Mouse (Mus musculus) G1E (cell line): ENCODE results near the gene Mtln. TPM values are rescaled to one million over a fixed set of nuclear protein-coding genes. Genes with fewer than 3 reads are reported as not detected.

Experiments
- ATAC-seq: 2 replicates; pipeline ENCODE4 v1.8.0; 2016; ENCODE audit warnings: mild to moderate bottlenecking; ENCODE audit not compliant: insufficient number of reproducible peaks, poor library complexity, low FRiP score, severe bottlenecking; ENCODE audit errors: extremely low read depth
- DNase-seq: peaks from one replicate; pipeline ENCODE4 v3.0.0; 2012; ENCODE audit warnings: low spot score
- H3K27me3 ChIP-seq: 2 replicates; pipeline ENCODE4 v1.6.1; 2012; ENCODE audit warnings: mild to moderate bottlenecking, low read length, inconsistent platforms; ENCODE audit not compliant: insufficient read depth
- H3K36me3 ChIP-seq: replicated peaks from 2 replicates; pipeline ENCODE3; 2012; ENCODE audit warnings: mild to moderate bottlenecking, inconsistent platforms
- H3K4me1 ChIP-seq: 2 replicates; pipeline ENCODE4 v1.6.1; 2012; ENCODE audit warnings: low read depth, low read length, inconsistent platforms, mixed read lengths; ENCODE audit not compliant: insufficient read depth
- H3K4me3 ChIP-seq: 2 replicates; pipeline ENCODE4 v1.5.1; 2012; ENCODE audit warnings: low read depth, mild to moderate bottlenecking, inconsistent platforms, low read length, moderate library complexity, mixed read lengths
- H3K9me3 ChIP-seq: replicated peaks from 2 replicates; pipeline ENCODE4 v1.6.1; 2012; ENCODE audit warnings: inconsistent platforms
- CTCF ChIP-seq: IDR thresholded peaks from 2 replicates; pipeline ENCODE4 v1.5.1; 2012; ENCODE audit warnings: low read depth, low read length, inconsistent platforms, mixed read lengths
- GATA1 ChIP-seq: IDR thresholded peaks from 2 replicates; pipeline ENCODE4 v1.6.1; 2012; ENCODE audit warnings: borderline replicate concordance, low read length, inconsistent platforms, mixed read lengths
- GATA2 ChIP-seq: IDR thresholded peaks from 2 replicates; pipeline ENCODE4 v1.6.1; 2012; ENCODE audit warnings: low read depth, low read length, inconsistent platforms, borderline replicate concordance
- POLR2AphosphoS5 ChIP-seq: IDR thresholded peaks from 2 replicates; pipeline ENCODE4 v1.6.1; 2012; ENCODE audit warnings: low read depth, low read length, inconsistent platforms; ENCODE audit not compliant: insufficient replicate concordance
- TAL1 ChIP-seq: conservative IDR thresholded peaks from 2 replicates; pipeline ENCODE4 v1.6.1; 2012; ENCODE audit warnings: low read depth, low read length, inconsistent platforms, mixed read lengths
- polyA plus RNA-seq: library from polyadenylated mRNA; stranded (reverse); fragments of >175 nt; gene quantifications from 2 replicates; pipeline ENCODE4 v1.2.3, GENCODE M21; 2012
- total RNA-seq, 2 experiments: library from RNA; stranded (forward) in 1 of 2; stranded (reverse) in 1 of 2; fragments of 200-1000 nt in 1 of 2; fragments of >200 nt in 1 of 2; fragmentation: Nextera tagmentation in 1 of 2; gene quantifications; 2 replicates each; pipeline ENCODE4 v1.2.3; 2014 to 2017

Gene Mtln
- total and polyA plus RNA-seq, 3 experiments: 12.0 to 106 (median 50.2) TPM

DNA sequence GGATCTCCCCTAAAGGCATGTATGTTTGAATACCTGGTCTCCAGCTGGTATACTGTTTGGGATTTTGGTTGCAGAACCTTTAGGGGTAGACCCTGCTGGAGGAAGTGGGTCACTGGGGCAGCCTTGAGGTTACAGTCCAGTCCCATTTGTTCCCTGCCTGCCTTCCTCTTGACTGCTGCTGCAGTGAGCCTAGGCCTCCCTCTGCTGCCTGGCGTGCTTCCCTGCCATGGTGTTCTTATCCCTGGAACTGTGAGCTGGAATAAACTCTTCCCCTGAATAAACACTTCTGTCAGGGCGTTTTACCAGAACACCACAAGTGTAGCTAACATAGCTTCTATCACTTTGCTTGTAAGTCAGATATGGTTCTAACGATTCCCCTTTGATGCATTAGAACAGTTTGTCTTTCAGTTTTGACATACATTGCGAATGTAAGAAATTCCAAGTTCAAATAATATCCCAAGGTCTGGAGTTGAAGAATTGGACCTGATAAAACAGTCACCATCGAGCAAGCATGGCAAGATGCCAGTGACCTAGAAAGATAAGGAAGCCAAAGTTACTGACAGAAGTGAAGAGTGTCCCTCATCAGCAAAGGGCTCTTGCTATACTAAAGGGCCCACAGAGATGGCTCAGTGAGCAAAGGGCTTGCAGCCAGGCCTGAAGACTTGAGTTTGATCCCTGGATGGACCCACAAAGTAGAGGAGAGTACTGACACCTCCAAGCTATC is 33.0 kb downstream of the Mtln start:
- no peak for TF ChIP-seq GATA2
- no peak for DNase-seq
- peaks cover 8% of the 10 kb centered on the region for H3K36me3 ChIP-seq
- no peaks in the 10 kb centered on the region for H3K27me3 ChIP-seq
- no peaks in the 10 kb centered on the region for H3K9me3 ChIP-seq
- no peak overlapping the region for H3K4me3 ChIP-seq
- peaks cover 5% of the 10 kb centered on the region; the same call in 1 of the 2 replicates for H3K4me1 ChIP-seq
- no peak for ATAC-seq

- TF ChIP-seq POLR2AphosphoS5 (no peak), GATA1 (no peak), GATA2 (no peak), CTCF (no peak), TAL1 (no peak)
- Histone ChIP-seq H3K27me3 (no peaks in the 10 kb centered on the region), H3K36me3 (peaks cover 6% of the 10 kb centered on the region), H3K4me3 (no peak overlapping the region), H3K4me1 (peaks cover 5% of the 10 kb centered on the region; the same call in 1 of the 2 replicates), H3K9me3 (no peaks in the 10 kb centered on the region)
- ATAC-seq (no peak), DNase-seq (no peak)
Observed at GRCm38 (mm10) chr2:127757171-127757570, 35.1 kb downstream of the Mtln start.

- Histone ChIP-seq H3K4me3 (no peak overlapping the region), H3K4me1 (no peaks in the 10 kb centered on the region), H3K36me3 (no peaks in the 10 kb centered on the region), H3K9me3 (no peaks in the 10 kb centered on the region), H3K27me3 (peaks cover 4% of the 10 kb centered on the region; the same call in 1 of the 2 replicates)
- ATAC-seq (no peak), DNase-seq (no peak)
- TF ChIP-seq POLR2AphosphoS5 (no peak), GATA1 (no peak), CTCF (no peak), GATA2 (no peak), TAL1 (no peak)
Observed at GRCm38 (mm10) chr2:127754113-127754512, 38.2 kb downstream of the Mtln start.

GRCm38 (mm10) chr2:127751849-127752610 is 40.3 kb downstream of the Mtln start:
- Histone ChIP-seq H3K4me1 (no peaks in the 10 kb centered on the region), H3K27me3 (peaks cover 6% of the 10 kb centered on the region), H3K9me3 (no peaks in the 10 kb centered on the region), H3K4me3 (no peak overlapping the region), H3K36me3 (no peaks in the 10 kb centered on the region)
- DNase-seq (no peak), ATAC-seq (no peak)
- TF ChIP-seq CTCF (no peak), TAL1 (no peak), POLR2AphosphoS5 (no peak), GATA1 (no peak), GATA2 (no peak)

GRCm38 (mm10) chr2:127749376-127749775 is 42.9 kb downstream of the Mtln start:
- TF ChIP-seq TAL1 (no peak), POLR2AphosphoS5 (no peak), CTCF (no peak), GATA1 (no peak), GATA2 (no peak)
- Histone ChIP-seq H3K36me3 (no peaks in the 10 kb centered on the region), H3K4me3 (no peak overlapping the region), H3K27me3 (peaks cover 6% of the 10 kb centered on the region), H3K9me3 (no peaks in the 10 kb centered on the region), H3K4me1 (no peaks in the 10 kb centered on the region)
- ATAC-seq (no peak), DNase-seq (no peak)

DNA sequence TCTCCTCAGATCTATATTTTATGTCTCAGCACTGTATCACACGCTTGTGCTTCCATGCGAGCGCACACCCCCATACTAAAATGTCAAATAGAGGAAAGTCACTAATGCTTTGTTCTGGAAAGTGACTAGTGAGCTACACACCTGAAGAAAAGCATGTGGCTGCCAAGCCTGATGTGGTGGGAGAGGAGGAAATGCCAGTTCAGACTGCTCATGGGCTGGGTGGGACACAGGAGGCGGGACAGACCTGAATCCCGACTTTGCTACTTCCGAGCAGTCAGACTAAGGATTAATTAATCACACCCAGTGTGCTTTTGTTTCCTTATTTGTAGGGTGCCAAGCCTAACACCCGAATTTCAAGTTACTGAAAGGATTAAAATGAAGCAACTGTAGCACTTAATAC is 44.0 kb downstream of the Mtln start:
- Histone ChIP-seq H3K36me3 (no peaks in the 10 kb centered on the region), H3K4me3 (no peak overlapping the region), H3K9me3 (no peaks in the 10 kb centered on the region), H3K4me1 (no peaks in the 10 kb centered on the region), H3K27me3 (peaks cover 6% of the 10 kb centered on the region)
- no peak for ATAC-seq
- DNase-seq: no peak
- TF ChIP-seq CTCF: no peak
- no peak for TF ChIP-seq TAL1
- TF ChIP-seq POLR2AphosphoS5: no peak
- no peak for TF ChIP-seq GATA1
- no peak for TF ChIP-seq GATA2

- no peaks in the 10 kb centered on the region for H3K4me1 ChIP-seq
Observed at GRCm38 (mm10) chr2:127742637-127743036, 49.7 kb downstream of the Mtln start.

More at GRCm38 (mm10) chr2:127742637-127743036, 49.7 kb downstream of the Mtln start:
- Histone ChIP-seq H3K4me3 (no peak overlapping the region), H3K36me3 (no peaks in the 10 kb centered on the region), H3K27me3 (peaks cover under 1% of the 10 kb centered on the region; the same call in 1 of the 2 replicates), H3K9me3 (no peaks in the 10 kb centered on the region)
- ATAC-seq: no peak
- DNase-seq: no peak
- no peak for TF ChIP-seq GATA2

Other genes with a start within 250 kb of the Mtln start
- gene Zfp661, start 205.4 kb downstream of the Mtln start, total RNA-seq (2014; fragmentation: Nextera tagmentation): 5.1 and 6.5 TPM in 2 replicates
- gene Zfp661, start 205.4 kb downstream of the Mtln start, total RNA-seq (2017): 6.3 and 7.1 TPM in 2 replicates
- gene Zfp661, start 205.4 kb downstream of the Mtln start, polyA plus RNA-seq: 0.22 and 0.24 TPM in 2 replicates
- gene Mrps5, start 205.3 kb downstream of the Mtln start, total RNA-seq (2014; fragmentation: Nextera tagmentation): 52.3 and 55.8 TPM in 2 replicates
- 82.4 and 95.1 TPM in 2 replicates for gene Mrps5, start 205.3 kb downstream of the Mtln start, total RNA-seq (2017)
- gene Mrps5, start 205.3 kb downstream of the Mtln start, polyA plus RNA-seq: 187 and 194 TPM in 2 replicates
- not detected in 2 replicates for gene Mal, start 135.8 kb downstream of the Mtln start, total RNA-seq (2014; fragmentation: Nextera tagmentation)
- gene Mal, start 135.8 kb downstream of the Mtln start, total RNA-seq (2017): not detected in 2 replicates
- gene Mal, start 135.8 kb downstream of the Mtln start, polyA plus RNA-seq: not detected in 2 replicates
- gene Mall, start 62.6 kb downstream of the Mtln start, total RNA-seq (2014; fragmentation: Nextera tagmentation): not detected in 2 replicates
- not detected in 2 replicates for gene Mall, start 62.6 kb downstream of the Mtln start, total RNA-seq (2017)
- gene Mall, start 62.6 kb downstream of the Mtln start, polyA plus RNA-seq: not detected in 2 replicates
- 7.8 and 9.3 TPM in 2 replicates for gene Nphp1, start 3.6 kb downstream of the Mtln start, total RNA-seq (2014; fragmentation: Nextera tagmentation)
- 10.7 and 11.0 TPM in 2 replicates for gene Nphp1, start 3.6 kb downstream of the Mtln start, total RNA-seq (2017)
- gene Nphp1, start 3.6 kb downstream of the Mtln start, polyA plus RNA-seq: 4.6 and 5.5 TPM in 2 replicates
- 117 and 119 TPM in 2 replicates for gene Bub1, start 39.4 kb upstream of the Mtln start, total RNA-seq (2014; fragmentation: Nextera tagmentation)
- 117 and 127 TPM in 2 replicates for gene Bub1, start 39.4 kb upstream of the Mtln start, total RNA-seq (2017)
- gene Bub1, start 39.4 kb upstream of the Mtln start, polyA plus RNA-seq: 6.7 and 9.6 TPM in 2 replicates
- gene Acoxl, start 46.4 kb upstream of the Mtln start, total RNA-seq (2014; fragmentation: Nextera tagmentation): 0.78 TPM in 1 of 2 replicates, not detected in the other
- gene Acoxl, start 46.4 kb upstream of the Mtln start, total RNA-seq (2017): 0.05 and 0.35 TPM in 2 replicates
- gene Acoxl, start 46.4 kb upstream of the Mtln start, polyA plus RNA-seq: 0.05 and 0.06 TPM in 2 replicates